Mouse (Mus musculus) embryo, embryonic 10 days (tissue): Measurements from ENCODE around the gene Zfp146.
"Not testable (repeated sequence)": the region's sequence is repeated elsewhere in the genome, so short reads cannot be mapped to it uniquely, and the experiment has no call there.

Source experiments
- DNase-seq: peaks from one replicate; pipeline ENCODE4 v3.0.0-alpha.2; 2015; ENCODE audit warnings: low spot score

The Zfp146 gene

GRCm38 (mm10) chr7:30169583-30170282 lies at the start of gene Zfp146:
Zfp146 (minus strand) TSS chr7:30169750.
- DNase-seq = peak; percentile 98

GRCm38 (mm10) chr7:30217277-30217676 lies 47.7 kb upstream of the Zfp146 start:
- DNase-seq = no peak

- peak; percentile 97 for DNase-seq
Observed at GRCm38 (mm10) chr7:30216723-30217151, 47.2 kb upstream of the Zfp146 start.

- no peak for DNase-seq
Observed at GRCm38 (mm10) chr7:30215875-30216274, 46.3 kb upstream of the Zfp146 start.

- DNase-seq = no peak
Observed at GRCm38 (mm10) chr7:30213881-30214280, 44.3 kb upstream of the Zfp146 start.

- DNase-seq = no peak
Observed at GRCm38 (mm10) chr7:30211025-30211424, 41.5 kb upstream of the Zfp146 start.

- not testable (repeated sequence) for DNase-seq
Observed at GRCm38 (mm10) chr7:30206364-30206763, 36.8 kb upstream of the Zfp146 start.

GRCm38 (mm10) chr7:30205383-30205782 lies 35.8 kb upstream of the Zfp146 start:
- DNase-seq = peak; percentile 85

GRCm38 (mm10) chr7:30204380-30204779 lies 34.8 kb upstream of the Zfp146 start:
- peak; percentile 34 for DNase-seq

- DNase-seq = no peak
Observed at GRCm38 (mm10) chr7:30202895-30203690, 33.5 kb upstream of the Zfp146 start.

- DNase-seq = not testable (repeated sequence)
Observed at GRCm38 (mm10) chr7:30200661-30201060, 31.1 kb upstream of the Zfp146 start.

- DNase-seq = no peak
Observed at GRCm38 (mm10) chr7:30200200-30200599, 30.6 kb upstream of the Zfp146 start.

- no peak for DNase-seq
Observed at GRCm38 (mm10) chr7:30199498-30200139, 30.1 kb upstream of the Zfp146 start.

- DNase-seq = peak; percentile 93
Observed at GRCm38 (mm10) chr7:30198481-30198971, 29.0 kb upstream of the Zfp146 start, which contains the start of gene Capns1. Capns1 (minus strand) TSS chr7:30198811.

GRCm38 (mm10) chr7:30197592-30198129 lies 28.1 kb upstream of the Zfp146 start:
- no peak for DNase-seq

GRCm38 (mm10) chr7:30196171-30196570 lies 26.6 kb upstream of the Zfp146 start:
- no peak for DNase-seq

- DNase-seq = no peak
Observed at GRCm38 (mm10) chr7:30195461-30195860, 25.9 kb upstream of the Zfp146 start.

- DNase-seq = peak; percentile 98
Observed at GRCm38 (mm10) chr7:30194884-30195283, 25.3 kb upstream of the Zfp146 start.

GRCm38 (mm10) chr7:30194101-30194831 lies 24.7 kb upstream of the Zfp146 start:
- peak; percentile 43 for DNase-seq

- peak; percentile 89 for DNase-seq
Observed at GRCm38 (mm10) chr7:30193581-30194100, 24.1 kb upstream of the Zfp146 start.

GRCm38 (mm10) chr7:30193013-30193412 lies 23.5 kb upstream of the Zfp146 start:
- DNase-seq = peak; percentile 58
